In the genomic region with DNA sequence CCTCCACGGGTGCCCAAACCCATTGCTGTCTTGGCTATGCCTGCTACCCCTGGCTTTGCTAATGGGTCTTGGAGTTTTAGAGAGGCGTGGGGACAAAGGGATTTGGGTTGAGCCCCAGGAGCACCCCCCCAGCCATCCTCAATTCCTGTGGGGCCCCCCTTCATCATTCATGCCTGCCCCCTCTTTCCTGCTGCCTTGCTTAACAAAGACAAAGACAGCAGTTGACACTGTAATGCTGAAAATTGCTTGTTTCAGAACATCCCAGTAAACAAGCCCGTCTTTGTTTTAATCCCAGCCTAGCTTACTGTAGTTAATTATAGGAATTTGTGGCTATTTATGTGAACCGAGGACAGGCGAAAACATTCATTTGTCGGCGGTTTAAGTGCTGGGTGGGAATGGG, we compare ENCODE assay signal across 28 mouse cellular contexts. TPM values are rescaled to one million over a fixed set of nuclear protein-coding genes. Genes with fewer than 3 reads are reported as not detected.
A peak's percentile ranks its signal among the peaks of the same experiment; 100 is the strongest.
DNase-seq lines count a peak whose midpoint lies in the region; ATAC-seq and TF ChIP-seq lines count a peak whose summit lies in the region.
"Had no signal": no experiment of that assay in that cellular context is flagged by ENCODE, and none has a peak within 500 bp of the region (broad histone marks: within the 10 kb centered on the region; RNA-seq: fewer than 3 reads in every experiment).

No protein-coding gene starts in this region.

- no peak overlapping the region for H3K4me2 ChIP-seq in forebrain, embryonic 14.5 days (ENCODE audit: low read length)
- no peak overlapping the region for H3K4me2 ChIP-seq in forebrain, embryonic 12.5 days
- no peak overlapping the region for H3K4me2 ChIP-seq in forebrain, postnatal 0 days (ENCODE audit: low read depth)
- no peak overlapping the region for H3K4me2 ChIP-seq in lung, postnatal 0 days (replicated peaks; ENCODE audit: low read depth, low read length)
- H3K4me2 ChIP-seq: heart, embryonic 12.5 days; limb, embryonic 13.5 days; liver, embryonic 11.5 days; lung, embryonic 15.5 days; neural tube, embryonic 15.5 days had no signal

- intact Hi-C loops in left cerebral cortex, postnatal 4 days (cut with DNase I) = no loop called here
- intact Hi-C loops in left cerebral cortex, adult 2 months (cut with DNase I) = no loop called here

- no peak for TF ChIP-seq CTCF in left cerebral cortex, adult 2 months (IDR thresholded peaks at IDR 0.05)
- TF ChIP-seq CTCF in forebrain, postnatal 0 days (IDR thresholded peaks at IDR 0.05; ENCODE audit: low read depth) = no peak
- no peak for TF ChIP-seq CTCF in lung, postnatal 0 days (IDR thresholded peaks at IDR 0.05)

- ATAC-seq in forebrain, embryonic 14.5 days = peak; percentile 40; the same call in 1 of the 2 replicates
- ATAC-seq in forebrain, embryonic 12.5 days (ENCODE audit: low FRiP score) = no peak; the same call in 1 of the 2 replicates
- peak; percentile 38; the same call in 1 of the 2 replicates for ATAC-seq in forebrain, postnatal 0 days
- ATAC-seq in megakaryocyte-erythroid progenitor cell, adult 5-6 weeks (replicated peaks; ENCODE audit: low FRiP score, low TSS enrichment, poor library complexity, severe bottlenecking) = no peak
- no peak for ATAC-seq in lung, postnatal 0 days
- ATAC-seq: inflammation-experienced regulatory T-cells, adult 6 months had no signal

- H3K9ac ChIP-seq in forebrain, embryonic 14.5 days (ENCODE audit: low read length) = no peak overlapping the region
- H3K9ac ChIP-seq in forebrain, embryonic 12.5 days = no peak overlapping the region
- H3K9ac ChIP-seq in forebrain, postnatal 0 days = no peak overlapping the region
- no peak overlapping the region for H3K9ac ChIP-seq in lung, postnatal 0 days (replicated peaks; ENCODE audit: low read depth)
- H3K9ac ChIP-seq: heart, embryonic 12.5 days; limb, embryonic 13.5 days; lung, embryonic 15.5 days; neural tube, embryonic 15.5 days had no signal

- H3K27ac ChIP-seq in forebrain, embryonic 14.5 days (ENCODE audit: low read depth, low read length) = no peak overlapping the region
- no peak overlapping the region for H3K27ac ChIP-seq in forebrain, embryonic 12.5 days
- H3K27ac ChIP-seq in left cerebral cortex, adult 2 months = no peak overlapping the region
- no peak overlapping the region for H3K27ac ChIP-seq in forebrain, postnatal 0 days (ENCODE audit: low read depth, low read length)
- no peak overlapping the region for H3K27ac ChIP-seq in lung, postnatal 0 days (ENCODE audit: low read length)
- H3K27ac ChIP-seq: heart, adult 2 months; limb, embryonic 13.5 days; lung, embryonic 15.5 days; neural tube, embryonic 15.5 days had no signal

- no peaks in the 10 kb centered on the region for H3K36me3 ChIP-seq in forebrain, embryonic 14.5 days (ENCODE audit: control insufficient read depth, insufficient read depth, low read length)
- H3K36me3 ChIP-seq in forebrain, embryonic 12.5 days (replicated peaks) = no peaks in the 10 kb centered on the region
- H3K36me3 ChIP-seq in forebrain, postnatal 0 days (ENCODE audit: insufficient read depth) = no peaks in the 10 kb centered on the region
- H3K36me3 ChIP-seq in lung, postnatal 0 days (ENCODE audit: insufficient read depth, low read length) = no peaks in the 10 kb centered on the region
- H3K36me3 ChIP-seq: heart, embryonic 12.5 days; limb, embryonic 13.5 days; lung, embryonic 15.5 days; neural tube, embryonic 15.5 days had no signal

- H3K27me3 ChIP-seq in forebrain, embryonic 14.5 days (replicated peaks; ENCODE audit: control insufficient read depth, insufficient read depth, low read length) = 0 out of 2 replicates have a peak, but pooled peaks cover 3% of the 10 kb centered on the region
- H3K27me3 ChIP-seq in forebrain, embryonic 12.5 days = peaks cover 10% of the 10 kb centered on the region; the same call in 1 of the 2 replicates
- H3K27me3 ChIP-seq in forebrain, postnatal 0 days (ENCODE audit: insufficient read depth, low read length) = no peaks in the 10 kb centered on the region
- H3K27me3 ChIP-seq in lung, postnatal 0 days (replicated peaks; ENCODE audit: insufficient read depth, low read length) = no peaks in the 10 kb centered on the region
- H3K27me3 ChIP-seq: lung, embryonic 15.5 days; megakaryocyte, embryonic 14.5 days had no signal

- no peak overlapping the region for H3K4me3 ChIP-seq in forebrain, embryonic 14.5 days (ENCODE audit: low read depth, low read length)
- no peak overlapping the region for H3K4me3 ChIP-seq in forebrain, embryonic 12.5 days (replicated peaks)
- H3K4me3 ChIP-seq in left cerebral cortex, adult 2 months = no peak overlapping the region
- no peak overlapping the region for H3K4me3 ChIP-seq in forebrain, postnatal 0 days (ENCODE audit: low read depth, low read length)
- H3K4me3 ChIP-seq in lung, postnatal 0 days (ENCODE audit: low read depth, low read length) = no peak overlapping the region
- H3K4me3 ChIP-seq: heart, adult 2 months; heart, embryonic 12.5 days; limb, embryonic 13.5 days; lung, embryonic 15.5 days; megakaryocyte, embryonic 14.5 days; neural tube, embryonic 15.5 days had no signal

- DNase-seq in forebrain, embryonic 14.5 days (ENCODE audit: low spot score) = peak; percentile 49
- peak; percentile 21 for DNase-seq in left cerebral cortex, postnatal 4 days
- DNase-seq in left cerebral cortex, adult 2 months (ENCODE audit: extremely low spot score in 1 of 2, low spot score in 2 of 2) = no peak
- DNase-seq in forebrain, postnatal 0 days = no peak
- no peak for DNase-seq in lung, postnatal 0 days (ENCODE audit: low spot score)
- DNase-seq: adrenal gland, postnatal 36 days; cerebellum, adult 8-10 months; cerebellum, postnatal 25 days; heart, adult 2 months; heart, postnatal 4 days; kidney, adult 11 months; kidney, postnatal 14 days; lung, postnatal 4 days; midbrain, embryonic 14.5 days; right cerebral cortex, adult 18-20 months; spleen, adult 18-20 months; thymus, postnatal 14 days had no signal

- no peaks in the 10 kb centered on the region for H3K9me3 ChIP-seq in forebrain, embryonic 14.5 days (replicated peaks; ENCODE audit: control insufficient read depth, low read length)
- no peaks in the 10 kb centered on the region for H3K9me3 ChIP-seq in forebrain, embryonic 12.5 days
- H3K9me3 ChIP-seq in forebrain, postnatal 0 days (ENCODE audit: low read length) = no peaks in the 10 kb centered on the region
- H3K9me3 ChIP-seq in lung, postnatal 0 days (ENCODE audit: low read length) = no peaks in the 10 kb centered on the region
- H3K9me3 ChIP-seq: heart, embryonic 12.5 days; limb, embryonic 13.5 days; lung, embryonic 15.5 days; megakaryocyte, embryonic 14.5 days; neural tube, embryonic 15.5 days had no signal

- 16% methylated on average over 7 of the region's 7 CpGs for WGBS in forebrain, embryonic 14.5 days
- WGBS in forebrain, embryonic 12.5 days = 35% methylated on average over 7 of the region's 7 CpGs
- WGBS in forebrain, postnatal 0 days = 20% methylated on average over 7 of the region's 7 CpGs
- WGBS in lung, postnatal 0 days = 78% methylated on average over 7 of the region's 7 CpGs

- peaks cover 6% of the 10 kb centered on the region; the same call in 1 of the 2 replicates for H3K4me1 ChIP-seq in forebrain, embryonic 14.5 days (ENCODE audit: control insufficient read depth, insufficient read depth, low read length)
- peaks cover 9% of the 10 kb centered on the region for H3K4me1 ChIP-seq in forebrain, embryonic 12.5 days
- no peaks in the 10 kb centered on the region for H3K4me1 ChIP-seq in forebrain, postnatal 0 days (ENCODE audit: insufficient read depth)
- no peaks in the 10 kb centered on the region for H3K4me1 ChIP-seq in lung, postnatal 0 days (ENCODE audit: insufficient read depth, low read depth, low read length)
- H3K4me1 ChIP-seq: heart, embryonic 12.5 days; limb, embryonic 13.5 days; lung, embryonic 15.5 days; megakaryocyte, embryonic 14.5 days had no signal

- TF ChIP-seq EP300 in lung, postnatal 0 days (IDR thresholded peaks at IDR 0.05) = no peak

RNA-seq across cellular contexts. Expression of gene Irx5, which starts 50.7 kb away (rescaled TPM):
- 1.3 and 2.0 TPM in 2 replicates for polyA plus RNA-seq in forebrain, embryonic 14.5 days (2014; fragmentation: Nextera tagmentation; extraction: Ambion mirVana)
- 7.5 TPM in 2 replicates for polyA plus RNA-seq in forebrain, embryonic 12.5 days (2016; fragmentation: Nextera tagmentation; extraction: Ambion mirVana)
- total RNA-seq in left cerebral cortex, postnatal 4 days (2021) = not detected
- total RNA-seq in left cerebral cortex, adult 2 months (2021) = under 1 TPM in 1 of 2 experiments, not detected in 1; 0.14 TPM
- 0.92 and 2.7 TPM in 2 replicates for total RNA-seq in forebrain, postnatal 0 days (2014; rRNA removed)
- 0.64 and 1.6 TPM in 2 replicates for polyA plus RNA-seq in forebrain, postnatal 0 days (2015; fragmentation: Nextera tagmentation; extraction: Ambion mirVana)
- not detected in 2 replicates for total RNA-seq in megakaryocyte-erythroid progenitor cell, adult 5-6 weeks (2014; fragmentation: Nextera tagmentation)
- not detected in 2 replicates for total RNA-seq in megakaryocyte-erythroid progenitor cell, adult 5-6 weeks (2017)
- polyA plus RNA-seq in lung, postnatal 0 days (2015; fragmentation: Nextera tagmentation; extraction: Ambion mirVana) = 19.3 and 21.1 TPM in 2 replicates
- total RNA-seq: left cerebral cortex, postnatal 25 days had no signal
- polyA plus RNA-seq: inflammation-experienced regulatory T-cells, adult 6 months; liver, embryonic 16.5 days had no signal

Comparison
In these comparisons a context has a peak if more than half of its experiments do, and no peak if none do; other contexts are left out.
1. ATAC-seq: peak in forebrain, embryonic 14.5 days (single experiment) and forebrain, postnatal 0 days (single experiment); none in forebrain, embryonic 12.5 days (single experiment), megakaryocyte-erythroid progenitor cell, adult 5-6 weeks (single experiment) and lung, postnatal 0 days (single experiment).
2. DNase-seq: peak in forebrain, embryonic 14.5 days (single experiment) and left cerebral cortex, postnatal 4 days (single experiment); none in left cerebral cortex, adult 2 months (0 of 2), forebrain, postnatal 0 days (single experiment) and lung, postnatal 0 days (single experiment).